Mouse (Mus musculus): Measurements from ENCODE around the gene Crmp1.

- no peak for TF ChIP-seq POLR2A (IDR thresholded peaks at IDR 0.05; ENCODE audit: extremely low read depth, insufficient read depth, low read length)
- TF ChIP-seq CTCF (IDR thresholded peaks at IDR 0.05; ENCODE audit: extremely low read depth, insufficient read depth, low read length): no peak
These were observed 9.9 kb downstream of the Crmp1 start for GRCm38 (mm10) chr5:37251596-37251995.
